Mouse (Mus musculus) forebrain, postnatal 0 days (tissue): Measurements from ENCODE around the gene Jagn1. TPM values are rescaled to one million over a fixed set of nuclear protein-coding genes. Genes with fewer than 3 reads are reported as not detected.

Experiments used
- ATAC-seq: fragments of 200-750 bp; cut with Nextera tagmentation; 2 replicates; pipeline ENCODE4 v1.8.0; 2017; ENCODE audit warnings: mild to moderate bottlenecking, moderate library complexity
- DNase-seq: peaks from one replicate; pipeline ENCODE4 v3.0.0-alpha.2; 2015
- H3K27ac ChIP-seq: fragments of 300-500 bp; sonication (generic); 2 replicates; pipeline ENCODE4 v1.5.1; 2014; ENCODE audit warnings: low read depth, mild to moderate bottlenecking, antibody characterized with exemption, low read length, moderate library complexity, mixed read lengths
- H3K27me3 ChIP-seq: fragments of 300-500 bp; sonication (generic); 2 replicates; pipeline ENCODE4 v1.6.1; 2014; ENCODE audit warnings: mild to moderate bottlenecking, low read length, mixed read lengths; ENCODE audit not compliant: insufficient read depth
- H3K36me3 ChIP-seq: fragments of 300-500 bp; sonication (generic); 2 replicates; pipeline ENCODE4 v1.6.1; 2014; ENCODE audit warnings: mild to moderate bottlenecking, moderate library complexity; ENCODE audit not compliant: insufficient read depth
- H3K4me1 ChIP-seq: fragments of 300-500 bp; sonication (generic); 2 replicates; pipeline ENCODE4 v1.6.1; 2014; ENCODE audit warnings: antibody characterized with exemption; ENCODE audit not compliant: insufficient read depth
- H3K4me2 ChIP-seq: fragments of 300-500 bp; sonication (generic); 2 replicates; pipeline ENCODE4 v1.6.1; 2014; ENCODE audit warnings: low read depth, mild to moderate bottlenecking, moderate library complexity
- H3K4me3 ChIP-seq: fragments of 300-500 bp; sonication (generic); 2 replicates; pipeline ENCODE4 v1.5.1; 2014; ENCODE audit warnings: low read depth, low read length, mixed read lengths
- H3K9ac ChIP-seq: fragments of 300-500 bp; sonication (generic); 2 replicates; pipeline ENCODE4 v1.6.1; 2014; ENCODE audit warnings: mild to moderate bottlenecking
- H3K9me3 ChIP-seq: fragments of 300-500 bp; sonication (generic); 2 replicates; pipeline ENCODE4 v1.6.1; 2016; ENCODE audit warnings: low read length
- CTCF ChIP-seq: sonication (generic); IDR thresholded peaks from 2 replicates; pipeline ENCODE4 v1.5.1; 2016; ENCODE audit warnings: antibody characterized with exemption, control low read depth, low read depth
- WGBS: fragments of 180-500 bp; shearing (Covaris S2); extraction: QIAGEN DNeasy Blood & Tissue Kit; methylation state at CpG from one replicate; pipeline ENCODE4 v1.1.7; 2014; 5-methylcytosine and 5-hydroxymethylcytosine counted together
- polyA plus RNA-seq: library from polyadenylated mRNA; unstranded; fragments of >200 nt; fragmentation: Nextera tagmentation; extraction: Ambion mirVana; gene quantifications from 2 replicates; pipeline ENCODE4 v1.2.1, GENCODE M21; 2015
- total RNA-seq: library from RNA; depleted of rRNA; stranded (reverse); fragments of >200 nt; gene quantifications from 2 replicates; pipeline ENCODE4 v1.2.3, GENCODE M21; 2014; rRNA removed

Gene Jagn1
- total RNA-seq (37.7 and 43.6 TPM in 2 replicates), polyA plus RNA-seq (61.3 and 81.8 TPM in 2 replicates)

DNA sequence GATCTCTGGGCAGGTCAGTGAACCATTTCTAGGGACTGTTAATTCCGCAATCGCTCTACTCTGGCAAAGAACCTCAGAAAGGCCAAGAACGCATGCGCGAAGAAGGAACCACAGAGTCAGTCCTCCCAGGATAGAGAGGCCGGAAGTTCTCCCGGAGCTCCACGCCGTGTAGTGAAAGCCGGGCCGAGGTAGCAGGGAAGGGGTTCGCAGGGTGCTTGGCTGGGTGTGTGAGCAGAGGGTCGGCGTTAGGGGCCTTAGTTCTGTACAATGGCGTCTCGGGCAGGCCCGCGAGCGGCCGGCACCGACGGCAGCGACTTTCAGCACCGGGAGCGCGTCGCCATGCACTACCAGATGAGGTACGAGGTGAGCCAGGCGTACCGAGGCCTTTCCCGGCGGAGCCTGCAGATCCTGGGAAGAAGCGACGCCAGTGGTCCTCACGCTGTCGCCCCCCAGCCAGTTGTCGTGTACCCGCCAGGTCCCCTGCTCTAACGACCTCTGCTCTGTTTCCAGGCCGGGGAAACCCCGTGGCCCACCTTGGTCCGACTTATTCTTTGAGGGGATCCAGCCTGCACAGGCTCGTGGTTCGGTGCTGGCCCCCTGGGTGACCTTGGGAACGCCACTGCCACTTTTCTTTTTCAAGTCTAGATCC is at the start of gene Jagn1:
TSS of gene Jagn1 (plus strand) at position 128 of the 649 bp plus-strand sequence.
- H3K9me3 ChIP-seq = no peaks in the 10 kb centered on the region
- DNase-seq (peak; percentile 98), ATAC-seq (peak; percentile 98)
- H3K27me3 ChIP-seq = no peaks in the 10 kb centered on the region
- no peak for TF ChIP-seq CTCF
- WGBS = 1% methylated on average over 44 of the region's 45 CpGs
- peak within 1 kb of the TSS; percentile 79 for H3K4me3 ChIP-seq
- peaks cover 13% of the 10 kb centered on the region for H3K36me3 ChIP-seq
- H3K4me2 ChIP-seq = peak within 1 kb of the TSS; percentile 90
- peak within 1 kb of the TSS; percentile 81 for H3K27ac ChIP-seq
- H3K4me1 ChIP-seq = peaks cover 4% of the 10 kb centered on the region
- H3K9ac ChIP-seq = peak within 1 kb of the TSS; percentile 95

GRCm38 (mm10) chr6:113393951-113394350 is 48.4 kb upstream of the Jagn1 start:
- no peaks in the 10 kb centered on the region for H3K9me3 ChIP-seq
- H3K27me3 ChIP-seq = no peaks in the 10 kb centered on the region
- ATAC-seq (no peak), DNase-seq (no peak)
- TF ChIP-seq CTCF = no peak
- peaks cover 27% of the 10 kb centered on the region for H3K36me3 ChIP-seq
- H3K9ac ChIP-seq = no peak overlapping the region
- H3K4me2 ChIP-seq = no peak overlapping the region
- H3K4me1 ChIP-seq = peaks cover 5% of the 10 kb centered on the region; the same call in 1 of the 2 replicates
- WGBS = 89% methylated on average over 6 of the region's 6 CpGs
- no peak overlapping the region for H3K4me3 ChIP-seq
- no peak overlapping the region for H3K27ac ChIP-seq

GRCm38 (mm10) chr6:113394811-113395210 is 47.6 kb upstream of the Jagn1 start:
- no peak overlapping the region for H3K27ac ChIP-seq
- no peaks in the 10 kb centered on the region for H3K27me3 ChIP-seq
- WGBS = 93% methylated on average over 11 of the region's 11 CpGs
- no peak for TF ChIP-seq CTCF
- no peak overlapping the region for H3K4me2 ChIP-seq
- peaks cover 5% of the 10 kb centered on the region; the same call in 1 of the 2 replicates for H3K4me1 ChIP-seq
- no peaks in the 10 kb centered on the region for H3K9me3 ChIP-seq
- no peak for ATAC-seq
- H3K4me3 ChIP-seq = no peak overlapping the region
- H3K36me3 ChIP-seq = peaks cover 20% of the 10 kb centered on the region
- no peak overlapping the region for H3K9ac ChIP-seq
- DNase-seq = no peak

- 96% methylated on average over 6 of the region's 6 CpGs for WGBS
- no peak for TF ChIP-seq CTCF
Observed at GRCm38 (mm10) chr6:113395501-113395900, 46.9 kb upstream of the Jagn1 start.

GRCm38 (mm10) chr6:113396270-113397030 is 45.9 kb upstream of the Jagn1 start:
- Histone ChIP-seq H3K9ac (no peak overlapping the region), H3K27me3 (no peaks in the 10 kb centered on the region), H3K4me1 (peaks cover 5% of the 10 kb centered on the region; the same call in 1 of the 2 replicates), H3K9me3 (no peaks in the 10 kb centered on the region), H3K4me3 (no peak overlapping the region), H3K27ac (no peak overlapping the region), H3K4me2 (no peak overlapping the region), H3K36me3 (peaks cover 10% of the 10 kb centered on the region)
- no peak for ATAC-seq
- WGBS = 81% methylated on average over 10 of the region's 10 CpGs
- TF ChIP-seq CTCF = no peak
- DNase-seq = no peak

More at GRCm38 (mm10) chr6:113395501-113395900, 46.9 kb upstream of the Jagn1 start:
- peaks cover 5% of the 10 kb centered on the region; the same call in 1 of the 2 replicates for H3K4me1 ChIP-seq
- no peaks in the 10 kb centered on the region for H3K9me3 ChIP-seq
- H3K4me3 ChIP-seq = no peak overlapping the region
- H3K36me3 ChIP-seq = peaks cover 13% of the 10 kb centered on the region
- H3K4me2 ChIP-seq = no peak overlapping the region
- no peaks in the 10 kb centered on the region for H3K27me3 ChIP-seq
- DNase-seq (no peak), ATAC-seq (no peak)
- no peak overlapping the region for H3K27ac ChIP-seq
- H3K9ac ChIP-seq = no peak overlapping the region

- Histone ChIP-seq H3K4me1 (no peaks in the 10 kb centered on the region), H3K9me3 (no peaks in the 10 kb centered on the region), H3K27me3 (no peaks in the 10 kb centered on the region), H3K4me3 (no peak overlapping the region), H3K27ac (no peak overlapping the region), H3K9ac (no peak overlapping the region), H3K36me3 (peaks cover 10% of the 10 kb centered on the region), H3K4me2 (no peak overlapping the region)
- 87% methylated on average over 13 of the region's 13 CpGs for WGBS
- ATAC-seq = no peak
- TF ChIP-seq CTCF = no peak
- no peak for DNase-seq
Observed at GRCm38 (mm10) chr6:113402094-113402493, 40.3 kb upstream of the Jagn1 start.
